Mouse (Mus musculus): ENCODE measurements around the gene Ncln.
"Not testable (repeated sequence)": the region's sequence is repeated elsewhere in the genome, so short reads cannot be mapped to it uniquely, and the experiment has no call there.

Ncln gene

DNA sequence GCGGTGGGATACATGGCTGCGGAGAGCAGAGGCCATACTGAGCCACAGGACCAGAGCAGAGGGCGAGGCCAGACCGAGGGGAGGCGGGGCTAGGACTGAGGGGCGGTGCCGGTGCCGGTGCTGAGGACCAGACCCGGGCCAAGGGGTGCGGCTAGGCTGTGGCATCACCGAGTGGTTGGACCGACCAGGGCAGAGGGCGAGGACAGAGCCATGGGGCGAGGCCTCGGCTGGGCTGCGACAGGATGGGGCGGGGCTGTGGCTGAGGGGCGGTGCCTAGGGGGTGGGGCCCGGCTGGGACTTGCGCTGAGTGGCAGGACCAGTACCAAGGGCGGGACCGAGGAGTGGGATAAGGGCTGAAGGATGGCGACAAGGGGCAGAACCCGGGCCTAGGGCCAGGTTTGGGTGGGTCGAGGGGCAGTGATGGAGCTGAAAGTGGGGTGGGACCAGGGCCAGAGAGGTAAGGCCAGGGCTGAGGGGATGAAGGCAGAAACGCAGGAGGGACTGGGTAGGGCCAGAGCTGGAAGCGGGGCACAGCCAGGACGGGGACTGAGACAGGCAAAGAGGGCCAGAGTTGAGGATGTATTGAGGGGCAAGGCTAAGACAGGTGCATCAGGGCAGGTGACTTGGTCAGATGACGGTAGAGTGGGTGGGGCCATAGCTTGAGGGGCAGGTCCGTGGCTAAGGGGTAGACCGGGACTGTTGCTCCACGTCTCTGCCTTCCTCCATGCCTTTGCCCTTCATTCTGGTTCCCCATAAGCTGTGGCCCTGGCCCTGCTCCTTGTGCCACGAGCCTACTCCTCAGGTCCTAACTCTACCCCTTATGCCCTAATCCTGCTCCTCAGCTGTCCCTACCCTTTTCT, 31.6 kb downstream of the Ncln start:
- CTCF ChIA-PET, result interaction anchor here (0.6 kb wide), 1 partner anchor 19 kb away, joined by 3 read pairs; no protein-coding TSS in a partner anchor

DNA sequence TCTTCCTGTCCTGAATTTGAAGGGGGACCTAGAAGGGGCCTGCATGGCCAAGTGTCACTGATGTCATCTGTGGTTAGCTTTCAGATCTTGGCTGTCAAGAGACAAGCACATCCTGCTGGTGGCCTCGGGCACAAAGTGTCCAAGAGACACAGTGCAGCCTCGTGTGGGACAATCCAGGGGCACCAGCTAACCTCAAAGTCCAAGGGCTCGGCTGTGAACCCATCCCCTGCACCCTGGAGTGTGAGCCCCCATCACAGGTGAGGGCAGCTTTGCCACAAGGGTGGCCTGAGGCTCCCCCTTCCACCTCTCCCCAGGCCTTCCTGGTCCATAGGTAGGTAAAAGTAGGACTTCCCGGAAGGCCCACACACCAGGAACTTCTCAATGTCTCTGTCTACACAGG, 32.7 kb downstream of the Ncln start:
- CTCF ChIA-PET, result interaction anchor here (0.7 kb wide), 1 partner anchor 61 kb away, joined by 3 read pairs; no protein-coding TSS in a partner anchor

DNA sequence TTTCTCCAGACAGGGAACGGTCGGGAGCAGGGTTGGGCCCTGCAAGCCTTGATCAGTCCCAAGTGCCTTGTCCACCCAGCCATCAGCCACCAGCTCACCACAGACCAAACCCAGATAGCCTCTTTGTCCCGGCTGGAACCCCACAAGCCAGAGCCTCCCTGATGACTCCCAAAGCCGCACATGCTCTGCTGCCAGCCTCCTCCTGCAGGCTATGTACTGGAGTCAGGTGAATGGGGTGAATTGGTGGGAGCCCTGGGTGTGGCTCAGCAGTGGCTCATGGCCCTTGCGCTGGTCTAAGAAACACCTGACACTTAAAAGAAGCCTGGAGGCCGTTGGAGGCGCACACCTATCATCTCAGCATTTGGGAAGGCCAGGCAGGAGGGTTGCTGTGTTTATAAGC, 33.3 kb downstream of the Ncln start:
- CTCF ChIA-PET, result interaction anchor here (0.7 to 1.6 kb wide), 2 partner anchors 13 to 60 kb away, joined by 3 to 5 read pairs; no protein-coding TSS in a partner anchor

DNA sequence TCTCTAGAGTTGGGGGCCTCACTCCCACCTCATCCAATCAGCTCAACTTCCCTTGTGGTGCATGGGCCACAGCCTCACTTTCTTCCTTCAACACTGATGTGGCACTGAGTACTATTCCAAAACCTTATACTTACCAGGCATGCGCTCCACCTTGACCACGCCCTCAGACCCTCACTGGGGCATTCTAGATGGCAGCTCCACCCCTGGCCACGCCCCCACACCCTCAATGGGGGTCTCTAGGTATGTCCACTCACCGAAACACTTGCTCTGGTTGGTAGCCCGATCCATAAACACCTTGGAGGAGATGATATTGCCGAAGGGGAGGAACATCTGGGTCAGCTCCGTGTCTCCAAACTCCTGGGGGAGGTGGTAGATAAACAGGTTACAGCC, 33.8 kb downstream of the Ncln start:
- CTCF ChIA-PET, result interaction anchor here (0.6 to 1.6 kb wide), 2 partner anchors 12 to 64 kb away, joined by 3 to 5 read pairs; no protein-coding TSS in a partner anchor

DNA sequence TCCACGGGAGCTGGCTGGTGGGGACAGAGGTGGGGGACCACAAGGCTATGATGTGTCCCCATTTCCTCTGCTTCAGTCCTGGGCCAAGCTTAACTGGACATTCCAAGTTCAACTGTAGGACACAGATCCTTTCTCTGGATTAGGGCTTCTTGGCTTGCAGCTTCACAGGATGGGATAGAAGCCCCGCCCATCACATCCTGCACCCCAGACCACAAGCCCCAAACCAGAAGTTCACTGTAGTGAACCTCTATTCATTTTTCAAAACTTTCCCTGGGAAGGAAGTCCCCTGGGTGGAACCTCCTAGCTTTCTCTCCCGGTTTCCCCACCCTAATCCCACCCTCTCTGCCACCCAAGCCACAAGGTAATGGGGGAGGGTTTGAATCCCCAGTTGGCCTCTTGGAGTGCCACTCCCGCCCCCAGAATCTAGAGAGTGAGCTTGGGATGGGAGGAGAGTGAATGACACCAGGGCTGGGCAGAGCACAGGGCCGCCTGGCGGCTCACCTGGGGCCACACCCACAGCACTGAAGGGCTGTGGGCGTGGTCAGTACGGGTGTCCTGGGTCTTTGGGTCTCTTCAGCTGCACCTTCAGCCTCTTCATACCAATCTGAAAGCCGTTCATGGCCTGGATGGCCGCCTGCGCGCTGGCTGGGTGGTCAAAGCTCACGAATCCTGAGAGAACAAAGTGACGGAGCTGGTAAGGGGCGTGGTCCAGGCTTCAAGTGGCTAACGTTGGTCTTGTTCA, 34.3 kb downstream of the Ncln start:
- CTCF ChIA-PET, result interaction anchor here (0.6 to 1.6 kb wide), 2 partner anchors 12 to 64 kb away, joined by 3 to 5 read pairs; no protein-coding TSS in a partner anchor

DNA sequence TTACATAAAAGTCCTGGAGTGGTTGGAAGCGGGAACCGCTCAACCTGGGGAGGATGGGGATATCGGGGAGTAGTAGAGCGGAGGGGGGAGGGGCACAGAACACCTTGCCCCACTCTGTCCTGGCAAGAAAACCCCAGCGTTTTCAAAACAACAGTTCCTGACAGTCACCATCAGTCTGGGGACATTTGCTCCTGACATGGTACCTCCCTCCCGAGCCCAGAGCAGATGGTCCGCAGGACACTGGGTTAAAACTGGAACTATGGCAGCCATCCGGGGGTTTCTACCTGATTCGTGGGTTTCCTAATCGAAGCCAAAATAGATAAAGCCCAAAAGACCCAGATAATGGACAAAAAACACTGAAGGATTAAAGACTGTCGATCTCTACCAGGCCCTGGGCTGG, 35.2 kb downstream of the Ncln start:
- CTCF ChIA-PET, result no interaction called here

DNA sequence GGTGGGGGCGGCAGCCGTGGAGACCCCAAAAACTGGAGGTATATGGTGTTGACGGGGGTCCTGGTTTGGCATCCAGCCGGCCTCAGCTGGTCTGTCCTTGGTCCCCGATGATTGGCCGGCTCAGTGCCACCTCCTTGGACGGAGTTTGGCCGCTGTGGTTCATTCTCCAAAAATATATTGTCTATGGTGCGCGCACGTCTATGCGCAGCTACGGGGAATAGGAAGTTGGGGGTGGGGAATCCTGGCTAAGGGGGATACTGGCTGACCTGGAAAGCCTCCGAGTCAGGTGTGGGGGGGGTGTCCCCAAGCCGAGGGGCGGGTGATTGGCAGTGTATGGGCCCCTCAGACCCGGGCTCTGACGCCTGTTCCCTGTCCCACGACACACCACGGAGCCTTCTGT, 35.7 kb downstream of the Ncln start:
- CTCF ChIA-PET, result no interaction called here

DNA sequence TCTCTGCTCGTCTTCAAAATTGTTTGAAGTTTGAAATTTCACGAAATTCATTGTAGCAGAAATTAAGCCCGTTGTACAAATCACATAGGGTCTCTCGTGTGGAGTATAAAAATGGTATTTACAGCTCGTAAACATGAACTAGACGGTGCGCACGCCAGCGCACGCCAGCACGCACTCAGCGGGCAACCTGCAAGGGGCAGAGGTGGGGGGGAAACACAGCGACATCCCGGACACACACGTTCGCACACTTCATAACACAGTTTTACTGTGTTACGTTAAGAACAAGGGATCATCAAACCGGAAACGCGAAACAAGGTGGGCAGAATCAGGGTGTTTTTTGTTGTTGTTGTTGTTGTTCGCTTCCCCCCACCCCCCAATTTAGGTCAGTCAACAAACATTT, 36.8 kb downstream of the Ncln start:
- CTCF ChIA-PET, result interaction anchor here (0.6 kb wide), 1 partner anchor 54 kb away, joined by 3 read pairs; no protein-coding TSS in a partner anchor

DNA sequence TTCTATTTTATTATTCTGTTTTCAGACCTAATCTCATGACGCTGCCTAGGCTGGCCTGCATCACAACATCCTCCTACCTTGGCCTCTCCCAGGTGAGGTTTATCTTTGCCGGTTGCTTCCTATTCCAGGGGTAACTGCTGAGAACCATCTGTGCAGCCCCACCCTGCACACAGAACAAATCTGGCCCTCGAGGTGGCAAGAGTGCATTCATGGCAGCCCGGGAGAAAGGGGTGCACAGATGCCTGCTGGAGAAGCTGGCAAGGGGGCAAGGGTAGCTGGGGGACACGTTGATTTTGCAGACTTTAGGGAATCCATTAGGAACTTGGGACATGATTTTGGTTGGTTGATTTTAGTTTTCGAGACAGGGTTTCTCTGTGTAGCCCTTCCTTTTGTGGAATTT, 37.9 kb downstream of the Ncln start:
- CTCF ChIA-PET, result no interaction called here

DNA sequence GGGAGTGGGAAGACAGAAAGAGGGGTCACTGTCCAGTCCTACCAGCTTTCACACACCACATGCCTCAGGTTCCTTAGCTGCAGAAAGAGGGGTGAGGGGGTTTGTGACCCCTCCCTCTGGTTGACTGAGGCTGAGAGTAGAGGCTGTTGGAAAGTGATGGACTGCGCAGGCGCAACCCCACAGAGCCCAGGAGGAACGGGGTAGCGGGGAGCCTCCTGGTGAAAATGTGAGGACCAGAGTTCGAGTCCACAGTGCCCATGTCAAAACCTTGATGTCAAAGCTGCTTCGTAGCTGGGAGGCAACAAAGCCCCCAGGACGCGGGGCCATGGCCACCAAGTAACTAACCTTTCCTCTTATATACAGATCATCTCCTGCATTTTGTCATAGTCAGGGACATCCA, 38.6 kb downstream of the Ncln start:
- CTCF ChIA-PET, result no interaction called here

DNA sequence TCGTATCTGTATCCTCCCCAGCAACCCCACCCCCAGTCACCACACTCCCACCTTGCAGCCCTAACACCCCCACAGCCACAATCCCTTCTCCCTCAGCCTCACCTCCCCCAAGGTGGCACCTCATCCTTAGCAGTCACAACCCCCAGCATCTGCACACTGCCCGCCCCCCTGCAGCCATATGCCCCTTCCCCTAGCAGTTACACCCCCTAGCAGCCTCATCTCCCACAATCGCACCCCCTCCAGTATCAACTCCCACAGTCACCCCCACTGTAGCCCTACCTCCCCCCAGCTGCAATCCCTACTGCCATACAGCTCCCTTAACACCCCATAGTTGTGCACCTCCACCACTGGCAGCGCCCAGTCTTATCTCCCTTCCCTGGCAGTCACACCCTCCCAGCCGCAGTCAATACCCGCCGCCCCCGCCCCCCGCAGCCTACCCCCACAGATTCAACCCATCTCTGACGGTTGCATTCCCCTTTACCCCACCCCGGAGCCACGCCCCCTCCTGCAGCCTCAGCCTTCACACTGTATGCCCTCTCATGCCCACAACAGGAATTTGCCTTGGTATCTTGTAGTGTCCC, 39.1 kb downstream of the Ncln start:
- CTCF ChIA-PET, result no interaction called here

DNA sequence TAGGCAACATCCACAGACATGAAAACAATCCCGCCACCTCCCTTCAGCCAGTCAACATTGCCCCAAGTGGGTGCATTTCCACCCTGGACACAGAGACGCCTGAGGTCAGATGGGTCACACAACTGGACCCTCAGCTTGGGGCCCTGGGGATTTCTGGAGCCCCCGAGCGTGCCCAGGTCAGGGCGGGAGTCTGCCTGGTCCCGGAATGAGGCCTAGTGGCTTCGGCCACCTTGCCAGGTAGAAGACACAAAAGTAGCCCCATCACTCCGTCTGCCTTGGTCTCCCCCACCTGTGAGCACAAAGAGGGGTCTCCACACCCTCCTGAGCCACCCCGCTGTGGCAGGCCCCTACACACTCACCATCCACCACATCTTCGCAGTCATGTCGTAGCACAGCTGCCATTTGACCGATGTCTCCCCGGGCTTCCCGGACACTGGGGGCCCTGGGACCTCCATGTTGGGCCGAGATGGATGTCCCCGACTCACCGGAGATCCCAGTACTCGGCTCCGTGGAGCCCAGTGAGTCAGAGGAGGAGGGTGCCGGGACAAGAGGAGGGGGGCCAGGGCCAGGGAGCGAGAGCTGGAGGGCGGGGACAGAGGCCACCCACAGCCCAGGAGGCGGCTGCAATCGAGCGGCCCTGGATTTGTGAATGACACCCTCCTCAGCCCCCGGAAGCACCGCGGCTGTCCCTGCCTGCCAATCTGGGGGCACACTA, 40.9 kb downstream of the Ncln start, which contains the start of gene Nfic:
Nfic (minus strand) TSS at position 455 of the 715 bp plus-strand sequence.
- CTCF ChIA-PET, result no interaction called here

DNA sequence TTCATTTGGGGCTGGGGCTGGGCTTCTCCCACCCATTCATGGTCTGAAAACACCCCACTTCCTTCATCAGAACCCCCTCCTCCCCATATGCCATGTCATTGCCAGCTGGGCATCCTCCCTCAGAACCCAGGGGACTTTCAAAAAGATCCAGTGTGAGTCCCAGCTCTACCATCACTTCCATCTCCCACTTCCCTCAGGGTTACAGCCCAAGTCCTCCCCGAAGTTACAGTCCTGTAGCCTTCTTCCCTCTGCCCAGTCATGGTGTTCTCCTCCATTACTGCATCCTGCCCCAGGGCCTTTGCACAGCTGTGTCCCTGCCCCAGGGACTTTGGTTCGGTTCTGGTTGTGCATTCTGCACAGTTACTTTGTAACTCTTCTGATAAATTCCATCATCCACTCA, 42.1 kb downstream of the Ncln start:
- CTCF ChIA-PET, result interaction anchor here (0.6 kb wide), 1 partner anchor 29 kb away, joined by 5 read pairs; no protein-coding TSS in a partner anchor

DNA sequence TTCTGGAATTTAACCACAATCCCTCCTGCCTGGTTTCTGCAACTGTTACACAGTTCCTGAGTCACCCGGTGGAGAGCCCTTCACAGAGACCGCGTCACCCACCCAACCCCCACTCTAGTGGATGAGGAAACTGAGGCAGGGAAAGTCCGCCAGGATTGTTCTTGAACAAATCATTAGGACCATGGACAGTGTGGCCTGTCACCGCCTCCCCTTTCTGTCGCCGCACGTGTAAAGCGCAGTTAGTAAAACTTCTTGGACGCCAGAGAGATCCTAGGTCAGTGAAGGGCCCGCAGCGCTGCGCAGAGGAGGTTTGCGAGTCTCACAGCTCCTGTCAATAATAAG, 43.3 kb downstream of the Ncln start:
- CTCF ChIA-PET, result no interaction called here

DNA sequence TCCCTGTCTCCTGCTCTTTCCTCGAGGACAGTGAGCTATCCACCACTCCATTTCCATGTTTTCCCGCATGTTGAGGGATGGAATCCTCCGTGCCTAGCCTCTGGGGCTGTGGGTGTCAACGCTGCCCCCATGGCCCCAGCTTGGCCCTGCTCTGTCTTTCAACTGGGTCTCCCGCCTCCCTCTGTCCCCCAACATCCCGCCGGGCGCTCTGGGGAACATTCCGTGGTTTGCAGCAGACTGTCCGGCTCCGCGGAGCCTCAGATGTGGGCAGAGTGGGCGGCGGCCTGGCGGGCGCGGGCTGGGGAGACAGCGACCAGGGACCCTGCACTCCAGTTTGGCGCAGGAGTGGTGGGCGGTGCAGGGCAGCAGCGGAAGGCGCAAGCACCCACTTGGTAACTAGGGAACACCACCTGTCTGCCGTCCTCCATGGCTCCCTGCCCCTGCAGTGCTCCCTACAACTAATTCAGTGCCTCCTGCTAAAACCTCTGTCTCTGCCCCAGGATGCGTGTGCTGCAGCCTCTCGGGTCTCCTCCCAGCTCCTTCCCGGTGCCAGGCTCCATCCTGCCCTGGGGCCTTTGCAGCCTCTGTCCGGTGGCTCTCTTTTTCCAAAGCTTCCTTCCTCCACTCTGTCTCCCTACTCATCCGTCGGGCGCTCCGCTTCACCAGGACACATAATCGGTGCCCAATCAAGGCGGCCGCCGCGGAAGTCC, 43.8 kb downstream of the Ncln start:
- CTCF ChIA-PET, result interaction anchor here (0.7 to 1.2 kb wide), 2 partner anchors 57 to 62 kb away, joined by 3 to 4 read pairs; no protein-coding TSS in a partner anchor

DNA sequence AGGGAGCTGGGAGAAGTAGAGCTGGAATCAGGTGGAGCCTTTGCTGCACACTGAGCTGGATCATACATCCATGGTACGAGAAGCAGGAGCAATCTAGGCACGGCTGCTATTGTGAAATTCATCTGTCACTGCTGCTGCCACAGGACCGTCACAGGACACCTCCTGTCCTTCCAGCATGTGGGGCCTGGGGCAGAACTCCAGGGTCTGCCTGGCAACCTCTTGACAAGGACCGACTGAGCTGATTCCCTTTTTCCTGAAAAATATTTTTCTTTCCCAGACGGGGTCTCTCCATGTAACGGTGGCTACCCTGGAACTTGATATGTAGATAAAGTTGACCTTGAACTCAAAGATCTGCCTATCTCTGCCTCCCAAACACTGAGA, 44.8 kb downstream of the Ncln start:
- CTCF ChIA-PET, result interaction anchor here (1.2 to 1.3 kb wide), 2 partner anchors 61 to 74 kb away, joined by 3 read pairs; no protein-coding TSS in a partner anchor

DNA sequence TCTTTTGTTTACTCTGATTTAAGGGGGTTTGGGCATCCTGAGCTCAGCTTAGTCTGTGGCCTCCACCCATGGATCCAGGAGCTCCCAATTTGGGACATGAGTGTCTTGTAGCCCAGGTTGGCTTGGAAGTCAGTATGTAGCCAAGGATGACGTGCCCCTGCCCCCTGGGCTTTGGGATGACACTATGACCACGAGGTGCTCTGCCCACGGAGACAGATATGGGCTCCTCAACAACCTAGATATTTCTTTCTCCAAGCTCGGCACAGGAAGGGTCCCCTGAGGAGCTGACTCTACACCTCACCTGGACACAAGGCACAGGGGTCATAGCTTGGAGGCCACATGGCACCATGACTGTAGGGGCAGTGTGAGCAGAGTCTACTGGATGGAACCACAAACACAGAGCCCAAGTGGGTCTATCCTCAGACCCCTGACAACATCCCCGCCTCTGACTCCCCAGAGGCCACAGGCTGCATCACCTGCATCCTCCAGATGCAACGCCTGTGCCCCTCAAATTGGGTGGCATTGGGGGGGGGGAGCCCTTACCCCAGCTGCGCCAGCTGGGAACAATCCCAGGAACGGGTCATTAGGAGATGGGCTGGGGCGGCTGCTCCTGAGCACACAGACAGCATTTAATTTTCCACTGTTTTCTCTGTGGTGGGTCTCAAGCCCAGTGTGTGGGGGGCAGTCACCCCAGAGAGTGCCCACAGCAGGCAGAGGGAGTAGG, 45.4 kb downstream of the Ncln start:
- CTCF ChIA-PET, result interaction anchor here (0.6 to 1.6 kb wide), 5 partner anchors 11 to 265 kb away, joined by 3 to 10 read pairs (median 4); no protein-coding TSS in a partner anchor

DNA sequence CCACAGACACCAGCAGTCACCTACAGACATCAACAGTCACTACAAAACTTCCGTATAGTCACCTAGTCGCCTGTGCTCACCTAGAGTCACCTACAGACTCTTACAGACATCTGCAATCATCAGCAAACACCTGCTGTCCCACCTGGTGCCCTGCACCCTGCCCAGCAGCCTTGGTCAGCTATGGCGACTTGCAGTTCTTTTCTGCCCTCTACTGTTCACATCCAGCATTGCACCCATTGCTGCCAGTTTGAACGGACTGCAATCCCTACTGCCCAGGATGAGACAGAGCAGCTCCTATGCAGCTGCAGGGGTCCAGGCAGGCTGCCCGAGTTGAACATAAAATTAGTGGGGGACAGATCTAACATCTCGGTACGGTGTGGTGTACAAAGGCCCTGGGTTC, 46.1 kb downstream of the Ncln start:
- CTCF ChIA-PET, result interaction anchor here (0.7 to 1.6 kb wide), 4 partner anchors 12 to 100 kb away, joined by 3 to 5 read pairs (median 4); no protein-coding TSS in a partner anchor

DNA sequence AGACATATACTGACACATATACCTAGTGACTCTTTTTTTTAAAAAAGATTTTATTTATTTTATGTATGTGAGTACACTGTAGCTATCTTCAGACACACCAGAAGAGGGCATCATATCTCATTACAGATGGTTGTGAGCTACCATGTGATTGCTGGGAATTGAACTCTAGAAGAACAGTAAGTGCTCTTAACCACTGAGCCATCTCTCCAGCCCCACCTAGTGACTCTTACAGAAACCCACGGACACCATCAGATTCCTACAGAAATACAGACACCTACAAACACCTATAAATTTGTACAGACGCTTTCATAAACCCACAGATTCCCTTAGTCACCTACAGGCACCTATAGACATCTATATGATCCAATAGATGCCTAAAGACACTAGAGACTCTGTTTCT, 50.7 kb downstream of the Ncln start:
- CTCF ChIA-PET, result not testable (repeated sequence)

DNA sequence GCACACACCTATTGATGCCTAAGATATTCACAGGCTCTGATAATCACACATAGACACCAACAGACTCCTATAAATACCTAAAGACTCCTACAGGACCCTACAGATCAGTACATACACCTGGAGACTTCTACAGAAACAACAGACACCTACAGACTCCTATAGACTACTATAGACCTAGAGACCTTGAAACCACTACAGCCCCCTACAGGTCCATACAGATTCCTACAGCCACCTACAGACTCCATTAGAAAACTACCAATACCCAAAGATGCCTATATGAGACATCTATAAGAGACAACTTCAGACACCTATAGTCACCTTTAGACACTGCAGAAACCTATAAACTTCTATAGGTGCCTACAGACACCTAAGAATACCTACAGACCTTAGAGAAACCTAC, 55.2 kb downstream of the Ncln start:
- CTCF ChIA-PET, result interaction anchor here (0.6 to 0.7 kb wide), 3 partner anchors 22 to 87 kb away, joined by 3 to 11 read pairs (median 5); no protein-coding TSS in a partner anchor
